Mouse (Mus musculus) bone marrow, adult 2 months (tissue): Measurements from ENCODE around the gene Tec. TPM values are rescaled to one million over a fixed set of nuclear protein-coding genes. Genes with fewer than 3 reads are reported as not detected.

Source experiments
- H3K27ac ChIP-seq: fragments of 200-500 bp; 2 replicates; pipeline ENCODE4 v1.5.1; 2012; ENCODE audit warnings: low read depth, mild to moderate bottlenecking, control low read depth, inconsistent platforms, low read length; ENCODE audit not compliant: control insufficient read depth, poor library complexity, insufficient read depth
- H3K4me1 ChIP-seq: fragments of 200-500 bp; 2 replicates; pipeline ENCODE4 v1.6.1; 2011; ENCODE audit warnings: low read length; ENCODE audit not compliant: control insufficient read depth, insufficient read depth
- H3K4me3 ChIP-seq: fragments of 200-500 bp; replicated peaks from 2 replicates; pipeline ENCODE3; 2011; ENCODE audit warnings: mild to moderate bottlenecking, low read depth, low read length, control low read depth; ENCODE audit not compliant: control insufficient read depth
- CTCF ChIP-seq: fragments of 200-500 bp; IDR thresholded peaks from 2 replicates; pipeline ENCODE4 v1.5.1; 2011; ENCODE audit warnings: low read length, control low read depth; ENCODE audit not compliant: control insufficient read depth, insufficient read depth
- POLR2A ChIP-seq: fragments of 200-500 bp; IDR thresholded peaks from 2 replicates; pipeline ENCODE4 v1.6.1; 2011; ENCODE audit warnings: low read depth, mild to moderate bottlenecking, control low read depth, low read length, borderline replicate concordance; ENCODE audit not compliant: control insufficient read depth
- WGBS: fragments of 180-500 bp; shearing (Covaris S2); methylation state at CpG from one replicate; pipeline ENCODE4 v1.1.7; 2018; 5-methylcytosine and 5-hydroxymethylcytosine counted together
- polyA plus RNA-seq: library from polyadenylated mRNA; stranded (reverse); fragments of >200 nt; gene quantifications from 2 replicates; pipeline ENCODE4 v1.2.4, GENCODE M21; 2011; ENCODE audit warnings: low replicate concordance; ENCODE audit not compliant: missing spikeins, insufficient read depth, insufficient read length

Tec gene
- polyA plus RNA-seq, 1 experiment = 39.4 TPM

DNA sequence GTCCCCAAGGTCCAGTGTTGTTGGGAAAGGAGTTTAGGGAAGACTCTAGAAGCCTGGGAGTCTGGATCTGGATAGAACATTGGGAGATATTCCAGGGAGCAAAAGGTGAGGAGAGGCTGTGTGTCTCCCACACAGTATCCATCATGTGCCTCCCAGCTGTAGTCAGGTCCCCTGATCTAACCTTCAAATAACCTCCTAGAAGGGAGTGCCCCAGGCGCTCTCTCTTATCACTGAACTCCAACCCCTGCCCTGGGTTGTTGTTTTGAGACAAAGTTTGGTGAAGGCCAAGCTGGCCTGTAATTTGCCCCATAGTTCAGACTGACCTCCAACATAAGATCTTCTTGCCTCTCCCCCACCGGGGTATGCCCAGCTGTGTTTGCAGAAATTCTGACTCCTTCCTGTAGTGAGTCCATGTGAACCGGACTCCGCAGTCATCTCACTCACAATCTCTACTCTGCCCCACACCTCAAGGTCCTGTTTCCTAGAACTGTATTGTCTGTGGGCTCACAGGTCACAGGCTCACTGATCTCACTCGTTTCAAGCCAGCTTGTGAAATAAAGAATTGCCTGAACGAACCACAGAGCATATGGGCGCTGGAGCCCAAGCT lies 119.5 kb downstream of the Tec start:
- H3K4me3 ChIP-seq = no peak overlapping the region
- TF ChIP-seq POLR2A (no peak), CTCF (no peak)
- no peaks in the 10 kb centered on the region for H3K4me1 ChIP-seq
- 72% methylated on average over 7 of the region's 7 CpGs for WGBS
- H3K27ac ChIP-seq = no peak overlapping the region

DNA sequence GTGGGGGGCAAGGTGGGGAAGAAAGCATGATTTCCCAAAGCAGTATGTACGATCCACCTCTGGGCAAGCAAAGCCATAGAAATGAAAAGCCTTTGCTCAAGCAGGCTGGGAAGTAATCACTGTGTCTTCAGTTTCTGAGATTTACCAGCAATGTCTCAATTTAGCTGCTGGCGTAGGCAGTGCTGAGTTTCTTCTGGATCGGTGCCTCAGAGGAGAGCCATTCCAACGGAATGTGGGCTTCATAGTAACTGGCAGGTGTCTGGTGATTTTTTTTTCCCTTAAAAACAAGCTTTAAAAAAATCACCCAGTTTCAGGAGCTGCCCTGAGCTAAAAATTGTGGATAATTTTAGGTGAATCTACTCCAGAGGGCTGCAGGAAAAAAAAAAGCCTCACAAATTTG lies 120.9 kb downstream of the Tec start:
- no peaks in the 10 kb centered on the region for H3K4me1 ChIP-seq
- TF ChIP-seq CTCF = no peak
- no peak for TF ChIP-seq POLR2A
- 82% methylated on average over 4 of the region's 4 CpGs for WGBS
- H3K4me3 ChIP-seq = no peak overlapping the region
- H3K27ac ChIP-seq = no peak overlapping the region

DNA sequence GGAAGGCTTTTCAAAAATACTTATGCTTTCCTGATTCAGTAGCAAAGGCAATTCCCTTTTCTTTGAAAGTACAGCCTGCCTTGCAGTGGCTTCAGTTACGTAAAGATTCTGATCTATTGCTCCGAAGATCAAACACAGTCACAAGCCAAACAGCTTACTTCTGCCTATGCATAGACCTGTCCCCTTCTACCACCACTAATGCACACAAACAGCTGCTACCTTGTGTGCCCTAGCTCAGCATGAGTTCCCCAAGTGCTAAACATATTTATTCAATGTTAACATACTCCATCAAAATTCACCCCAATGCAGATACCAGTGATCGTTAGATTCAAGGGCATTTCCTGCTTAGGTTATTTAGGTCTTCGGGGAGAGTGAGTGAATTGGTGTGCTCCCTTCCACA lies 121.8 kb downstream of the Tec start:
- no peaks in the 10 kb centered on the region for H3K4me1 ChIP-seq
- no peak overlapping the region for H3K4me3 ChIP-seq
- TF ChIP-seq POLR2A = no peak
- no peak for TF ChIP-seq CTCF
- no peak overlapping the region for H3K27ac ChIP-seq
- WGBS = 65% methylated on average over 4 of the region's 4 CpGs

DNA sequence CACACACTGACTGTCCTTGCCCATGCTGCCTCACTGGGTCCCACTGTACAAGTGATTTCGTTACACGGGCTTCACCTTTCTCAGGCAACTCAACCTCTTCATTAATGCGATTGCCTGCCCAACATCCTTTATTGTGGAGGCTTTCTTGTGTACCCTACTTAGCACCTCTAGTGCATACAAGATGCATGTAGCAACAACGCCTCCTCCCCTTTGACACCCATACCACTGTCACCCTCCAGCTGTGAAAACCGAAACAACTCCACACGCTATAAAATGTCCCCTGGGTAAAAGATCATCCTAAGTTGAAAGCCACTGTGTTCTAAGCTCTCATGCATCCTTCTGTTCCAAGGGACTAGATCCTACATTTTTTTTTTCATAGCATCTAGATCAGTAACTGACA lies 125.2 kb downstream of the Tec start:
- no peak for TF ChIP-seq CTCF
- no peak for TF ChIP-seq POLR2A
- WGBS = 90% methylated on average over 6 of the region's 6 CpGs
- Histone ChIP-seq H3K4me1 (no peaks in the 10 kb centered on the region; the same call in 1 of the 2 replicates), H3K4me3 (no peak overlapping the region), H3K27ac (no peak overlapping the region)

DNA sequence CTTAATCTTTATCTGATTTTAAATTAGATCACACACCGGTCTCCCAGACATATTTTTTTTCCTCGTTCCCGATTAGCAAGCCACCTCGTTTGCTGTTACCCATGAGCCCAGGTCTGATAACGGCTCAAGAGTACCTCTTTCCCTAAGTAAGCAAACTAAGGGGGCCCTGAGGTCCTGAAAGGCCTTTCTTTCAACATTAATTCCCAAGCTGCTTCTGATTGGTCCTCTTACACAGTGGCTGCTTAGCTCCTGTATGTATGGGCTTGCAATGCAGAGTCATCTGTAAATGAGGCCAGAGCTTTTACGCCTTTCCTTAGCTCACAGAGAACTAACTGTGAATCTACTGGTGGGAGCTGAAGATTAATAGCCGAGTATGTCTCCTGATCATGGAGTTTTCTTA lies 131.4 kb downstream of the Tec start:
- no peak overlapping the region for H3K4me3 ChIP-seq
- H3K4me1 ChIP-seq = no peaks in the 10 kb centered on the region; the same call in 1 of the 2 replicates
- 71% methylated on average over 7 of the region's 7 CpGs for WGBS
- H3K27ac ChIP-seq = no peak overlapping the region
- TF ChIP-seq POLR2A (no peak), CTCF (no peak)

DNA sequence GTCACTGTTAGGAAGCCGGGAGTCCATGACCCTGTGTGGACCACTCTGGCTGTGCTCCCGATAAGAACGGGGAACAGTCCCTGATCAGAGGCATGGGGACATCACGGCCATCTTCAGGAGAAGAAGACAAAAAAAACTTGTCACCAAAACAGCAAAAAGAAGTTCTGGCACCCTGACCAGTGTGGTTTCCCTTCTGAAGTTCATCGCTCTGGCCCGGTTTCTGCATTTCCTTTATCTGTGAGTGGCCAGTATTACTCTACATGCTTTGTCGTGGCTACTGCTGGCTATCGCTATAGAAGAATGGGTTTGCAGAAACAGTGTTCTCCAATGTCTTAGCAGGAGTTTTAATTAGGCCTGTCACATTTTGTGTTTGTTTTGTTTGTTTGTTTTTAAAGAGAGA lies 131.8 kb downstream of the Tec start:
- TF ChIP-seq POLR2A = no peak
- no peak for TF ChIP-seq CTCF
- H3K4me1 ChIP-seq = no peaks in the 10 kb centered on the region; the same call in 1 of the 2 replicates
- WGBS = 33% methylated on average over 8 of the region's 8 CpGs
- H3K4me3 ChIP-seq = no peak overlapping the region
- H3K27ac ChIP-seq = no peak overlapping the region

DNA sequence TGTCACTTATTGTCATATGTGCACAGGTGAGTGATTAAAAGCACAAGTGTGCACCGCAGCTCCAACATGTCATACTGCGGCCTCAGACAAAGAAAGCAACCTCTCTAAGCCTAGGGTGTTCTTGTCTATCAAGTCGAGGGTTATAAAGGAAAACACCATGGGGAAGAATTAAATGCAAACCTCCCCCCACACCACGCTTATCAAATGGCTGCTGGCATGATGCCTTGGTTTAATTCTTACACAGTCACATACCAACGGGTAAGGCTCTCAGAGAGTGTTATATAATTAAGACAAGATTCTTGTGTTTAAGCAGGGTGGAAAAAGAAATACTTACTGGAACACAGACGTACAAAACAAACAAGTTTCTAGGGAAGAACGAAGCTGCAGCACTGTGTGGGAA lies 132.5 kb downstream of the Tec start:
- H3K4me3 ChIP-seq = no peak overlapping the region
- H3K27ac ChIP-seq = no peak overlapping the region
- WGBS = 63% methylated on average over 7 of the region's 7 CpGs
- no peaks in the 10 kb centered on the region; the same call in 1 of the 2 replicates for H3K4me1 ChIP-seq
- TF ChIP-seq POLR2A (no peak), CTCF (no peak)

DNA sequence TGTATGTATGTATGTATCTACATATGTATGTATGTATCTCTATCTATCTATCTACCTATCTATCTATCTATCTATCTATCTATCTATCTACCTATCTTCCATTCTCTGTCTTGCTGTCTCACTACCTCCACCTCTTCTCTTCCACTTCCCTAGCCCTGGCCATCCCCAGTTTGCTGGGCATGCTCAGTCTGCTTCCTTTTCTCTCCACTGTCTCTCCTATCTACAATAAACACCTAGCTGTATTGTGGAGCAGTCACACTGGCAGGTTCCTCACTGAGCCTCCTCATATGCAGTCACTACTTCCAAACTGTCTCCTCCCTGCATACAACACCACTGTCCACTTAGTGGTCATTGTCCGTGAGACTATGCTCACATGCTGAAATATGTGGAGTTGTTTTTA lies 135.4 kb downstream of the Tec start:
- no peak for TF ChIP-seq POLR2A
- no peak for TF ChIP-seq CTCF
- no peaks in the 10 kb centered on the region for H3K4me1 ChIP-seq
- H3K27ac ChIP-seq = no peak overlapping the region
- no peak overlapping the region for H3K4me3 ChIP-seq
- 89% methylated on average over 1 of the region's 1 CpGs for WGBS

DNA sequence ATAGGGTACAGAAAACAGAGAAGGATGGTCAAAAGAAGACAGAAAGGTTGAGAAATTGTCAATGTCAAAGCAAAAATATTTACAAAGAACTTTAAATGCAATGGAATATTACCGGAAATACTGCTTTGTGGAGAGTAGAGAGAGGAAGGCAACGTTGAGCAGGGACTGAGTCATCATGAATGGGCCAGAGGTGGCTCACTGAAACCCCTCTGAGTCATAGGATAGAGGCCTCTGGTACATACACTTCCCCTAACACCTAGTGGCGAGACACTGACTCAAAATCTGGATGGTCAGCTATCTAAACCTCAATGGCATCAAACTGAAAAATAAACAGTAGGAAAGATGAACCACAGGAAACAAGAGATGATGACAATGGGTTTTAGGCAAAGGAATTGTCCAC lies 142.9 kb downstream of the Tec start:
- H3K4me1 ChIP-seq = no peaks in the 10 kb centered on the region
- no peak overlapping the region for H3K27ac ChIP-seq
- WGBS = 43% methylated on average over 3 of the region's 3 CpGs
- H3K4me3 ChIP-seq = no peak overlapping the region
- TF ChIP-seq CTCF (no peak), POLR2A (no peak)
